Mouse (Mus musculus) hindbrain, embryonic 12.5 days (tissue): ENCODE measurements around the gene Fkrp. TPM values are rescaled to one million over a fixed set of nuclear protein-coding genes. Genes with fewer than 3 reads are reported as not detected.

Experiments used
- polyA plus RNA-seq: library from polyadenylated mRNA; unstranded; fragments of >200 nt; fragmentation: Nextera tagmentation; extraction: Ambion mirVana; gene quantifications from 2 replicates; pipeline ENCODE4 v1.2.1, GENCODE M21; 2016

Gene Fkrp
- polyA plus RNA-seq, 1 experiment from 2014 or later = 38.7 TPM

Other genes starting within 250 kb of the Fkrp start
- gene Arhgap35, start 201.7 kb downstream of the Fkrp start, polyA plus RNA-seq = 40.0 and 43.3 TPM in 2 replicates
- not detected in 2 replicates for gene Ceacam15, start 141.0 kb downstream of the Fkrp start, polyA plus RNA-seq
- not detected in 2 replicates for gene Ceacam9, start 94.8 kb downstream of the Fkrp start, polyA plus RNA-seq
- gene Ap2s1, start 78.3 kb downstream of the Fkrp start, polyA plus RNA-seq = 262 and 292 TPM in 2 replicates
- gene Slc1a5, start 35.4 kb downstream of the Fkrp start, polyA plus RNA-seq = 20.2 and 20.5 TPM in 2 replicates
- 180 and 183 TPM in 2 replicates for gene Strn4, start 843 bp downstream of the Fkrp start, polyA plus RNA-seq
- gene Prkd2, start 26.2 kb upstream of the Fkrp start, polyA plus RNA-seq = 8.8 and 9.3 TPM in 2 replicates
- gene Dact3, start 58.6 kb upstream of the Fkrp start, polyA plus RNA-seq = 9.0 and 10.4 TPM in 2 replicates
- gene Gng8, start 75.1 kb upstream of the Fkrp start, polyA plus RNA-seq = 12.1 and 13.6 TPM in 2 replicates
- gene Ptgir, start 89.8 kb upstream of the Fkrp start, polyA plus RNA-seq = 1.6 and 2.1 TPM in 2 replicates
- gene Calm3, start 107.4 kb upstream of the Fkrp start, polyA plus RNA-seq = 185 and 210 TPM in 2 replicates
- 55.6 and 60.3 TPM in 2 replicates for gene Pnmal2, start 128.0 kb upstream of the Fkrp start, polyA plus RNA-seq
- gene Pnmal1, start 142.9 kb upstream of the Fkrp start, polyA plus RNA-seq = 24.0 and 27.3 TPM in 2 replicates
- 1.0 and 1.7 TPM in 2 replicates for gene Gm42372, start 166.4 kb upstream of the Fkrp start, polyA plus RNA-seq
- 9.2 and 10.4 TPM in 2 replicates for gene Ccdc8, start 176.0 kb upstream of the Fkrp start, polyA plus RNA-seq
- 101 and 102 TPM in 2 replicates for gene Ppp5c, start 211.2 kb upstream of the Fkrp start, polyA plus RNA-seq
- 7.9 and 9.5 TPM in 2 replicates for gene Hif3a, start 245.7 kb upstream of the Fkrp start, polyA plus RNA-seq